Mouse (Mus musculus): Measurements from ENCODE around the gene Map3k5. TPM values are rescaled to one million over a fixed set of nuclear protein-coding genes. Genes with fewer than 3 reads are reported as not detected.

The Map3k5 gene
- polyA plus RNA-seq, 1 experiment = 1.0 TPM

- no peaks in the 10 kb centered on the region for H3K27me3 ChIP-seq (ENCODE audit: control insufficient read depth, insufficient read depth, low read length)
- H3K27ac ChIP-seq (ENCODE audit: control insufficient read depth, insufficient read depth, low read depth, low read length) = no peak overlapping the region
- H3K36me3 ChIP-seq (ENCODE audit: control insufficient read depth, insufficient read depth, low read length) = no peaks in the 10 kb centered on the region
- H3K4me1 ChIP-seq (ENCODE audit: control insufficient read depth, insufficient read depth, low read length) = no peaks in the 10 kb centered on the region
- no peak for TF ChIP-seq CTCF (IDR thresholded peaks at IDR 0.05; ENCODE audit: control insufficient read depth, insufficient read depth, insufficient replicate concordance, low read depth, low read length)
- TF ChIP-seq POLR2A (IDR thresholded peaks at IDR 0.05; ENCODE audit: control insufficient read depth, low read depth, low read length) = no peak
- no peak overlapping the region for H3K4me3 ChIP-seq (ENCODE audit: control insufficient read depth, low read depth, low read length)
These were observed 187.7 kb downstream of the Map3k5 start for GRCm38 (mm10) chr10:20121981-20122380.

GRCm38 (mm10) chr10:20123401-20123800, 189.1 kb downstream of the Map3k5 start:
- Histone ChIP-seq H3K27ac (ENCODE audit: control insufficient read depth, insufficient read depth, low read depth, low read length) (no peak overlapping the region), H3K36me3 (ENCODE audit: control insufficient read depth, insufficient read depth, low read length) (no peaks in the 10 kb centered on the region), H3K27me3 (ENCODE audit: control insufficient read depth, insufficient read depth, low read length) (no peaks in the 10 kb centered on the region), H3K4me3 (ENCODE audit: control insufficient read depth, low read depth, low read length) (no peak overlapping the region), H3K4me1 (ENCODE audit: control insufficient read depth, insufficient read depth, low read length) (no peaks in the 10 kb centered on the region)
- TF ChIP-seq CTCF (IDR thresholded peaks at IDR 0.05; ENCODE audit: control insufficient read depth, insufficient read depth, insufficient replicate concordance, low read depth, low read length) (no peak), POLR2A (IDR thresholded peaks at IDR 0.05; ENCODE audit: control insufficient read depth, low read depth, low read length) (no peak)

DNA sequence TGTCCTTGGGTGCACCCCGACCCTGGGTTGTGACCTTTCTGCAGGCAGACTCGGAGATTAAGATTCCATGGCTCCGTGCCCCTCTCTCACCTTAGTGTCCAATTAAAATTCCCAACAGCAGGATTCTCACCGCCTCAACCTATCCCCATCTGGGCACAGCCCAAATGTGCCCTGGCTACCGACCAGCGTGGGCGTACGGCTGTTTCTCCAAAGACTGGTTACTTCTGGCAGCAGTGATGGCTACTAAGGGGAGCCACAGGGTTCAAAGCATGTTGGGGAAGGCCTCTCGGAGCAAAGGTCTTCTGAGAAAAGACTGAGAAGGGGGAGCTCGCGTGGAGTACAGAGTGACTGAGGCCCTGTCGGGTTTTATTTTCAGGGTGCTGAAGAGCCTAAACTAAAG, 190.3 kb downstream of the Map3k5 start:
- Histone ChIP-seq H3K27ac (ENCODE audit: control insufficient read depth, insufficient read depth, low read depth, low read length) (no peak overlapping the region), H3K36me3 (ENCODE audit: control insufficient read depth, insufficient read depth, low read length) (no peaks in the 10 kb centered on the region), H3K4me1 (ENCODE audit: control insufficient read depth, insufficient read depth, low read length) (no peaks in the 10 kb centered on the region), H3K4me3 (ENCODE audit: control insufficient read depth, low read depth, low read length) (no peak overlapping the region), H3K27me3 (ENCODE audit: control insufficient read depth, insufficient read depth, low read length) (no peaks in the 10 kb centered on the region)
- TF ChIP-seq CTCF (IDR thresholded peaks at IDR 0.05; ENCODE audit: control insufficient read depth, insufficient read depth, insufficient replicate concordance, low read depth, low read length) = no peak
- no peak for TF ChIP-seq POLR2A (IDR thresholded peaks at IDR 0.05; ENCODE audit: control insufficient read depth, low read depth, low read length)

DNA sequence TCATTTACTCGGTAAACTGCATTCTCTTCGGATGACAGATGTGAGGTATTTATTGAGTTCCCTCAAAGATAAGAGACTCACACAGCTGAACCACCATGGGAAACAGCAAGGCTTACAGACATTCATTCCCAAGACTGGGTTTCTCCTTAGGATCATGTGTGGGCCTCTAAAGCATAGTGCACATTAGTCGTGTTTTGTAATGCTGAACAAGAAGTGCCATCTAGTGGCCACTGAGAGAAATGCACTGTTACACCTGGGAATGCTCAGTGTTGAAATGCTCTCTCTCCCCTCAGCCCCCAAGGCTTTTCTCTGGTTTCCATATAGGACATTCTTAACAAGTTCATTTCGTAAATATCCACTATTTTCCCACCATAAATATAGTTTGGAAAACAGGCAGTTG, 191.0 kb downstream of the Map3k5 start:
- TF ChIP-seq POLR2A (IDR thresholded peaks at IDR 0.05; ENCODE audit: control insufficient read depth, low read depth, low read length) (no peak), CTCF (IDR thresholded peaks at IDR 0.05; ENCODE audit: control insufficient read depth, insufficient read depth, insufficient replicate concordance, low read depth, low read length) (peak; percentile 49; the same call in 1 of the 2 replicates)
- Histone ChIP-seq H3K4me3 (ENCODE audit: control insufficient read depth, low read depth, low read length) (no peak overlapping the region), H3K4me1 (ENCODE audit: control insufficient read depth, insufficient read depth, low read length) (no peaks in the 10 kb centered on the region), H3K36me3 (ENCODE audit: control insufficient read depth, insufficient read depth, low read length) (no peaks in the 10 kb centered on the region), H3K27me3 (ENCODE audit: control insufficient read depth, insufficient read depth, low read length) (no peaks in the 10 kb centered on the region), H3K27ac (ENCODE audit: control insufficient read depth, insufficient read depth, low read depth, low read length) (no peak overlapping the region)

DNA sequence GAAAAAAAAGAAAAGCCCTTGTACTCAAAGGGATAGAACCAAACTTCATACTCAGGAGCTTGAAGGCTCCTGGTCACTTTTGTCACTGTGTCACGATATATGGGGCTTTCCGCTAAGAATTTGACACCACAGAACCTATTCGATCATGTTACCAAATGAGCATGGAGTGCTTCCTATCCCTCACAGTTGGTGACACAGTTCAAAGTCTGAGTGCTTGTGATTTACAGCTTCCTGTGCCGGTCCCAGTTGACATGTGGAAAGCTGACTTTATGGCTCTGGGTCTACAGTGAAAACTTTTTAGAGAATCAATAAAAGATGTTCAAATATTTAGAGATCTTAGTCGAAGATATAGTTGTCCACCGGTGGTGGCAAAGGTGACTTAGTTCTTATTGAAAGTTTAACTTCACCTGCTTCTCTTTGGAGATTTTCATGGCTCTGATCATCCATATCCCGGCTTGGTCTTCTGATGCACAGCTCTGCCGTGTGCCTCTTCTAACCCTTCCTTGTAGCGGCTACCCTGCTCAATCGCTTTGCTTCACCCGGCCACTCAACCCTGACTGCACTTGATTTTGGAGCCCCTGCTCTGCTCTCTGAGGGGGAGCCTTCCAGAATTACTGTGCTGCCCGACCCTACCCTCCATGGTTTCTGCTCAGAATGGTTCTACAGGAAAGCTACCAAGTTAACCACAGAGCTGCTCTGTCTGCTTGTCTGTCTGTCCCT, 198.8 kb downstream of the Map3k5 start:
- Histone ChIP-seq H3K27ac (ENCODE audit: control insufficient read depth, insufficient read depth, low read depth, low read length) (no peak overlapping the region), H3K36me3 (ENCODE audit: control insufficient read depth, insufficient read depth, low read length) (no peaks in the 10 kb centered on the region), H3K4me3 (ENCODE audit: control insufficient read depth, low read depth, low read length) (no peak overlapping the region), H3K27me3 (ENCODE audit: control insufficient read depth, insufficient read depth, low read length) (no peaks in the 10 kb centered on the region), H3K4me1 (ENCODE audit: control insufficient read depth, insufficient read depth, low read length) (no peaks in the 10 kb centered on the region; the same call in 1 of the 2 replicates)
- TF ChIP-seq CTCF (IDR thresholded peaks at IDR 0.05; ENCODE audit: control insufficient read depth, insufficient read depth, insufficient replicate concordance, low read depth, low read length) (no peak), POLR2A (IDR thresholded peaks at IDR 0.05; ENCODE audit: control insufficient read depth, low read depth, low read length) (no peak)

GRCm38 (mm10) chr10:20135350-20136058, 201.2 kb downstream of the Map3k5 start:
- Histone ChIP-seq H3K27me3 (ENCODE audit: control insufficient read depth, insufficient read depth, low read length) (no peaks in the 10 kb centered on the region), H3K4me3 (ENCODE audit: control insufficient read depth, low read depth, low read length) (no peak overlapping the region), H3K4me1 (ENCODE audit: control insufficient read depth, insufficient read depth, low read length) (no peaks in the 10 kb centered on the region; the same call in 1 of the 2 replicates), H3K27ac (ENCODE audit: control insufficient read depth, insufficient read depth, low read depth, low read length) (peak overlapping the region; percentile 76), H3K36me3 (ENCODE audit: control insufficient read depth, insufficient read depth, low read length) (no peaks in the 10 kb centered on the region)
- no peak for TF ChIP-seq CTCF (IDR thresholded peaks at IDR 0.05; ENCODE audit: control insufficient read depth, insufficient read depth, insufficient replicate concordance, low read depth, low read length)
- peak; percentile 24; the same call in 1 of the 2 replicates for TF ChIP-seq POLR2A (IDR thresholded peaks at IDR 0.05; ENCODE audit: control insufficient read depth, low read depth, low read length)

DNA sequence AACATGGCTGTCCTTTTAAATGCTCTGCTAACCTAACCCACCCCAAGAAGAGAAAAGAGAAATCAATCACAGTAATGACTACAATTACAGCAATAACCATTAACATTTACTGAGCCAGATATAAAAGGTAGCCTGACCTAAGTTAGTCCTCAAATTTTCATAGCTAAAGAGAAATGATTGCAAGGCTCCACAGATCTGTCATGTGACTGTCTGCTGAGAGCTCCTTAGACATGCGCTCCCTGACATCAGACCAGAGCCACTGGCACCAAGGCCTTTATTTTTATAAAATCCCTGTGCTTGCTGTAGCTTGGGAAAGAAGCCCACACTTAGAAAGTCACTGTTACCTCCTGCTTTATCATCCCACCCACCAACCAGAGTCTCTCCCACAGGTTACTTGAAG, 202.2 kb downstream of the Map3k5 start:
- H3K27ac ChIP-seq (ENCODE audit: control insufficient read depth, insufficient read depth, low read depth, low read length) = no peak overlapping the region
- no peaks in the 10 kb centered on the region for H3K27me3 ChIP-seq (ENCODE audit: control insufficient read depth, insufficient read depth, low read length)
- no peaks in the 10 kb centered on the region for H3K36me3 ChIP-seq (ENCODE audit: control insufficient read depth, insufficient read depth, low read length)
- TF ChIP-seq CTCF (IDR thresholded peaks at IDR 0.05; ENCODE audit: control insufficient read depth, insufficient read depth, insufficient replicate concordance, low read depth, low read length) (no peak), POLR2A (IDR thresholded peaks at IDR 0.05; ENCODE audit: control insufficient read depth, low read depth, low read length) (no peak)
- no peaks in the 10 kb centered on the region; the same call in 1 of the 2 replicates for H3K4me1 ChIP-seq (ENCODE audit: control insufficient read depth, insufficient read depth, low read length)
- H3K4me3 ChIP-seq (ENCODE audit: control insufficient read depth, low read depth, low read length) = no peak overlapping the region

Measured in testis, adult 2 months (tissue).